In genomic region chr2:152842741-152843140, GRCm38 (mm10) we compare ENCODE assay signal across 25 mouse cellular contexts.
"Had no signal": no experiment of that assay in that cellular context is flagged by ENCODE, and none has a peak within 500 bp of the region (broad histone marks: within the 10 kb centered on the region; RNA-seq: fewer than 3 reads in every experiment).

No protein-coding gene starts in this region.

- H3K9me3 ChIP-seq: heart, embryonic 10.5 days; heart, embryonic 12.5 days; hindbrain, embryonic 10.5 days; hindbrain, embryonic 12.5 days; intestine, embryonic 15.5 days; limb, embryonic 13.5 days; limb, embryonic 15.5 days; liver, embryonic 12.5 days had no signal

- ATAC-seq: hindbrain, embryonic 16.5 days; inflammation-experienced regulatory T-cells, adult 6 months; intestine, embryonic 15.5 days; intestine, postnatal 0 days; liver, embryonic 12.5 days had no signal

- H3K27ac ChIP-seq: heart, embryonic 10.5 days; hindbrain, embryonic 10.5 days; hindbrain, embryonic 12.5 days; hindbrain, embryonic 14.5 days; intestine, embryonic 15.5 days; layer of hippocampus, adult 2 months; limb, embryonic 13.5 days; limb, embryonic 15.5 days; liver, embryonic 12.5 days had no signal

- H3K4me1 ChIP-seq: heart, embryonic 12.5 days; hindbrain, embryonic 12.5 days; intestine, embryonic 15.5 days; limb, embryonic 13.5 days; limb, embryonic 15.5 days had no signal

- H3K36me3 ChIP-seq: heart, embryonic 10.5 days; heart, embryonic 12.5 days; hindbrain, embryonic 10.5 days; hindbrain, embryonic 12.5 days; intestine, embryonic 15.5 days; limb, embryonic 13.5 days; limb, embryonic 15.5 days; liver, embryonic 12.5 days had no signal

- H3K27me3 ChIP-seq: heart, embryonic 12.5 days; hindbrain, embryonic 12.5 days; intestine, embryonic 15.5 days; limb, embryonic 13.5 days; limb, embryonic 15.5 days; liver, embryonic 12.5 days had no signal

- H3K9ac ChIP-seq: heart, embryonic 12.5 days; hindbrain, embryonic 12.5 days; hindbrain, embryonic 14.5 days; intestine, embryonic 15.5 days; limb, embryonic 13.5 days; limb, embryonic 15.5 days; liver, embryonic 12.5 days had no signal

- DNase-seq: gastrocnemius, postnatal 14 days; gastrocnemius, postnatal 36 days; heart, adult 18-20 months; heart, postnatal 10 days; heart, postnatal 4 days; kidney, adult 18-20 months; kidney, adult 8-10 months; kidney, postnatal 10 days; kidney, postnatal 25 days; kidney, postnatal 4 days; layer of hippocampus, postnatal 36 days; left cerebral cortex, postnatal 4 days had no signal

- H3K4me3 ChIP-seq: heart, embryonic 10.5 days; heart, embryonic 12.5 days; hindbrain, embryonic 10.5 days; hindbrain, embryonic 12.5 days; intestine, embryonic 15.5 days; layer of hippocampus, adult 2 months; limb, embryonic 13.5 days; limb, embryonic 15.5 days; liver, embryonic 12.5 days had no signal

- H3K4me2 ChIP-seq: heart, embryonic 12.5 days; hindbrain, embryonic 12.5 days; hindbrain, embryonic 14.5 days; intestine, embryonic 15.5 days; limb, embryonic 13.5 days; limb, embryonic 15.5 days; liver, embryonic 12.5 days had no signal
